Mouse (Mus musculus): Measurements from ENCODE around the gene Kalrn. TPM values are rescaled to one million over a fixed set of nuclear protein-coding genes. Genes with fewer than 3 reads are reported as not detected.

Gene Kalrn
- polyA plus RNA-seq, 1 experiment from 2014 or later: 16.8 TPM

DNA sequence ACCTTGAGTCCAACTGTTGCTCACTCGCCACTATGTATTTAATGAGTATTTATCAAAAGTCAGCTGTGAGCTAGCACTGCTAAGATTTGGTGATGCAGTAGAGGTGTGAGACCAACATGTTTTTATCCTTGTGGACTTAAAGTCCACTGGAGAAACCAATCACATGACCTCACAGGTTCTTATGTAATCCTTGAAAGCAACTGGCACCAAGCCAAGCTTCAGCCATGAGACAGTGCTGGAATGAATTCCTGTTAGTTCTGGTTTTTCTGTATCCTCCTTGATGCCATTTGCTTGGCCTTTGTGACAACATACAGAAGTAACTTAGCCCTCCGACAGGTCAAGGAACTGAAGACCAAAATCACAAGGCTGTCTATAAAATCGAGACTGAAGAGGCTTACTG lies 413.8 kb downstream of the Kalrn start:
- DNase-seq (ENCODE audit: low spot score, missing footprints) (peak; percentile 53), ATAC-seq (ENCODE audit: low FRiP score) (no peak)
- WGBS: 92% methylated on average over 3 of the region's 3 CpGs
- no peak overlapping the region for H3K9ac ChIP-seq (ENCODE audit: low read length)
- no peak overlapping the region for H3K27ac ChIP-seq (ENCODE audit: low read depth, low read length)
- no peak overlapping the region for H3K4me2 ChIP-seq
- no peak overlapping the region for H3K4me3 ChIP-seq (ENCODE audit: low read depth, low read length)
- H3K36me3 ChIP-seq (ENCODE audit: control insufficient read depth, insufficient read depth, low read length): no peaks in the 10 kb centered on the region
- no peaks in the 10 kb centered on the region for H3K9me3 ChIP-seq (ENCODE audit: control insufficient read depth, low read length)
- H3K4me1 ChIP-seq (ENCODE audit: control insufficient read depth, insufficient read depth, low read length): no peaks in the 10 kb centered on the region
- no peaks in the 10 kb centered on the region for H3K27me3 ChIP-seq (ENCODE audit: control insufficient read depth, insufficient read depth, low read length)

DNA sequence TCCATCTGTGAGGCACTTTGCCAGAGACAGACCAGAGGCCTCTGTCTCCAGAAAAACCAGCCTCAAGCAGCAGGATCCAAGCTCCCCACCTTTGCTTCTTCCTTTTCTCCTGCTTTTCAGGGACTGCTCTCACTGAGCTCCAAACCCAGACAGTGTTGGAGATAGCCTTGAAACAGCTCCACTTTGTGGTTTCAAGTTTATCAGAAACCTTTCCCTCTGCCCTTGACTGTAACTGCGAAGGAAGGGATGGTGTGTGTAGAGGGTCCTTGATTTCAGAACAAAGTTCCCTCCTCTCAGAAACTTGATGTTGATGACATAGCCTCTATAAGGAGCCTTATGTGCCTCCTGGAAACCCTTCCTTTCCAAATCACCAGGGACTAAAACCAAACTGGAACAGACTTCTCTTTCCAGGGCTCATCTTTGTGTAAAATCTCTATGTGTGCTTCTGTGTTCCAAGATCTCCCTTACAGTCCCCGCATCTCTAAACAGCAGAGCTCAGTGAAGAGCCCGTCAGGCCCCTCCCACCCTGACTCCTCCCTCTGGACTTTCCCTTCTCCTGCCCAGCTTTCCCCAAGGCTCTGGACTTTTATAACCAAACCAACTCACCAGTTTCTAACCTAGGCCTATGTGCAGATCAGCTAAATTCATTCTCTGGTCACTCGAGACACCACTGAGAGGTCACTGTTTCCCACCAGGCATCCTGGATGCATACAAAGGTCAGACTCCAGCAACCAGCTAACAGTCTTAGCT lies 415.8 kb downstream of the Kalrn start:
- DNase-seq (ENCODE audit: low spot score, missing footprints): peak; percentile 47
- Histone ChIP-seq H3K36me3 (ENCODE audit: control insufficient read depth, insufficient read depth, low read length) (no peaks in the 10 kb centered on the region), H3K9me3 (ENCODE audit: control insufficient read depth, low read length) (no peaks in the 10 kb centered on the region), H3K4me3 (ENCODE audit: low read depth, low read length) (no peak overlapping the region), H3K27ac (ENCODE audit: low read depth, low read length) (no peak overlapping the region), H3K27me3 (ENCODE audit: control insufficient read depth, insufficient read depth, low read length) (no peaks in the 10 kb centered on the region), H3K4me2 (no peak overlapping the region), H3K4me1 (ENCODE audit: control insufficient read depth, insufficient read depth, low read length) (no peaks in the 10 kb centered on the region), H3K9ac (ENCODE audit: low read length) (no peak overlapping the region)
- 71% methylated on average over 4 of the region's 4 CpGs for WGBS
- ATAC-seq (ENCODE audit: low FRiP score): no peak

DNA sequence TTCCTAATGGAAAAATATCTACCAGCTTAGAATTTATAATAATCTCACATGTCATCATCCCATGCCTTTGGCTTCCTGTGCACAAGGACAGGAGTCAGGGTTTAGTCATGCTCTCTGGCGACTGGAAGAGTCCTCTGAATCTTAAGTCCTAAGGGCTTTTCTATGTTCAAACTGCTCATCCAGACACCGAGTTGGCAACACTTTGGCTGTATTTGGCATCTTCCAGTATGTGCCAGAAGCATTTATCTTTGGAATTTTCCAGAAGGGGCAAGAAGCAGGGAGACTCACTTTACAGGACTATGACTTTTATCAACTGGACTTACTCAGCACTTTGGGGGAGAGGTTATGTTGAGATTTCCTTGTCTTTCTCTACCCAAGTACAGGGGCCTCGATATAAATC lies 417.6 kb downstream of the Kalrn start:
- Histone ChIP-seq H3K9ac (ENCODE audit: low read length) (no peak overlapping the region), H3K27ac (ENCODE audit: low read depth, low read length) (no peak overlapping the region), H3K4me1 (ENCODE audit: control insufficient read depth, insufficient read depth, low read length) (no peaks in the 10 kb centered on the region), H3K36me3 (ENCODE audit: control insufficient read depth, insufficient read depth, low read length) (no peaks in the 10 kb centered on the region), H3K27me3 (ENCODE audit: control insufficient read depth, insufficient read depth, low read length) (no peaks in the 10 kb centered on the region), H3K4me3 (ENCODE audit: low read depth, low read length) (no peak overlapping the region), H3K4me2 (no peak overlapping the region), H3K9me3 (ENCODE audit: control insufficient read depth, low read length) (no peaks in the 10 kb centered on the region)
- ATAC-seq (ENCODE audit: low FRiP score) (no peak), DNase-seq (ENCODE audit: low spot score, missing footprints) (no peak)
- WGBS: 81% methylated on average over 3 of the region's 3 CpGs

DNA sequence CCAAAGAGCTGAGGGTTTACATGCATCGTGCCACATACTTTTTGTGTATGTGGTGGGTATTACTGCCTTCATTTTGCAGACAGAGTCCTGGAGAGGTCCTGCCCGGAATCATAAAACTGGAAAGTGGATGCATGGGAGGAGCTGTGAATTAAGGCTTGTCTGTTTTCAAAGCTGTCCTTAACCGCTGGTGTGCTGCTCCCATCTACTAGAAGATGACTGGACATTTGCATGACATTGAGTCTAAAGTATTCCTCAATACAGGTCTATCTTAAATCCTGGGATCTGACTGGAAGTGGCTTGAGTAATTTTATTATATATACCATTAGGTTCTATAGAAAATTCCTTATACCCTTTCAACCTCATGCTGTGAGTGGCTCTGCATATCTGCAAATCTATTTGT lies 418.4 kb downstream of the Kalrn start:
- Histone ChIP-seq H3K36me3 (ENCODE audit: control insufficient read depth, insufficient read depth, low read length) (no peaks in the 10 kb centered on the region), H3K27me3 (ENCODE audit: control insufficient read depth, insufficient read depth, low read length) (no peaks in the 10 kb centered on the region), H3K4me1 (ENCODE audit: control insufficient read depth, insufficient read depth, low read length) (no peaks in the 10 kb centered on the region), H3K4me3 (ENCODE audit: low read depth, low read length) (no peak overlapping the region), H3K27ac (ENCODE audit: low read depth, low read length) (no peak overlapping the region), H3K9ac (ENCODE audit: low read length) (no peak overlapping the region), H3K4me2 (no peak overlapping the region), H3K9me3 (ENCODE audit: control insufficient read depth, low read length) (no peaks in the 10 kb centered on the region)
- WGBS: 90% methylated on average over 3 of the region's 3 CpGs
- no peak for ATAC-seq (ENCODE audit: low FRiP score)
- no peak for DNase-seq (ENCODE audit: low spot score, missing footprints)

DNA sequence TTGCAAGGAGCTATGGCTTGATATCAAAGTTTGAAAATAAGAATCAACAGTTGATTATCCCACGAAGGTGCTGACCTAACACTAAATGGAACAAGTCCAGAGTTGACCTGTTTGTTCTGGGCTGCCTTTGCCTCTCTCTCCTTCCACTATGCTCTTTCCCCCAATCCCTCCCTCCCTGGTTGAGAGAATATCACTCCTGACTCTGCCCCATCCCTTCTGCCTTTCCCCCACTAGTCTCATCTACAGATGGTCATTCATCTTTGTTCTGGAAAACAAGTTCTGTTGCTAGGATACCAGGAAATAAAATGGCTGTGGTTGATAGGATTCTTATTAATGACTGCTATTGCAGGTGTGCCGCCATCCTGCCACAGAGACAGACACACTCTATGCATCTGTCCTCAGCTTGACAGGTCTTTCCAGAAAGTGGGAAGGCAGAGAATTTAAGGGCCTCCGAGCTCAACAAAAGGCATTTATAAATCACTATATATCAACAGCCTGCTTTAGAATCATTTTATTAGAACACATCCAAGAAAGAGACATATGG lies 421.7 kb downstream of the Kalrn start:
- no peaks in the 10 kb centered on the region for H3K4me1 ChIP-seq (ENCODE audit: control insufficient read depth, insufficient read depth, low read length)
- WGBS: 83% methylated on average over 3 of the region's 3 CpGs
- no peaks in the 10 kb centered on the region for H3K36me3 ChIP-seq (ENCODE audit: control insufficient read depth, insufficient read depth, low read length)
- no peaks in the 10 kb centered on the region for H3K9me3 ChIP-seq (ENCODE audit: control insufficient read depth, low read length)
- DNase-seq (ENCODE audit: low spot score, missing footprints) (no peak), ATAC-seq (ENCODE audit: low FRiP score) (no peak)
- no peaks in the 10 kb centered on the region for H3K27me3 ChIP-seq (ENCODE audit: control insufficient read depth, insufficient read depth, low read length)
- no peak overlapping the region for H3K4me3 ChIP-seq (ENCODE audit: low read depth, low read length)
- H3K4me2 ChIP-seq: no peak overlapping the region
- H3K9ac ChIP-seq (ENCODE audit: low read length): no peak overlapping the region
- no peak overlapping the region for H3K27ac ChIP-seq (ENCODE audit: low read depth, low read length)

DNA sequence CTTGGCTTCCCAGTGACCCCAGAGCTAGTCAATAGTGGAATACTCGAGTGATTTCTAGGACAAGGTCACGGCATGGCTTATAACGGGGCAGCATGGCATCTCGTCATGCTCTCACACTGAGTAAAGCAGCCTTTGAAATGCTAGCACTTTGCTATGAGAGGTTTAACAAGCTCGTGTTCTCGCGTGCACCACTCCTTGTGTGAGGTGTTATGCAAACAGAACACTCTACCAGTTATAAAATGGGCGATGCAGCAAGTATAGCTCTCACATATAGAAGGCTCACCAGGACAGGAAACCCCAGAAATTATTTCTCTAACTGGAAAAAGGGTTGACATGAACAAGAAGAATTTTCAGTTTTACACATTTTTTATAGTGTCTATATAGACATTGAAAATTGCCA lies 431.7 kb downstream of the Kalrn start:
- WGBS: 85% methylated on average over 8 of the region's 8 CpGs
- DNase-seq (ENCODE audit: low spot score, missing footprints) (no peak), ATAC-seq (ENCODE audit: low FRiP score) (no peak)
- Histone ChIP-seq H3K27ac (ENCODE audit: low read depth, low read length) (no peak overlapping the region), H3K4me2 (no peak overlapping the region), H3K9ac (ENCODE audit: low read length) (no peak overlapping the region), H3K9me3 (ENCODE audit: control insufficient read depth, low read length) (no peaks in the 10 kb centered on the region), H3K27me3 (ENCODE audit: control insufficient read depth, insufficient read depth, low read length) (no peaks in the 10 kb centered on the region), H3K4me3 (ENCODE audit: low read depth, low read length) (no peak overlapping the region), H3K36me3 (ENCODE audit: control insufficient read depth, insufficient read depth, low read length) (no peaks in the 10 kb centered on the region), H3K4me1 (ENCODE audit: control insufficient read depth, insufficient read depth, low read length) (no peaks in the 10 kb centered on the region)

DNA sequence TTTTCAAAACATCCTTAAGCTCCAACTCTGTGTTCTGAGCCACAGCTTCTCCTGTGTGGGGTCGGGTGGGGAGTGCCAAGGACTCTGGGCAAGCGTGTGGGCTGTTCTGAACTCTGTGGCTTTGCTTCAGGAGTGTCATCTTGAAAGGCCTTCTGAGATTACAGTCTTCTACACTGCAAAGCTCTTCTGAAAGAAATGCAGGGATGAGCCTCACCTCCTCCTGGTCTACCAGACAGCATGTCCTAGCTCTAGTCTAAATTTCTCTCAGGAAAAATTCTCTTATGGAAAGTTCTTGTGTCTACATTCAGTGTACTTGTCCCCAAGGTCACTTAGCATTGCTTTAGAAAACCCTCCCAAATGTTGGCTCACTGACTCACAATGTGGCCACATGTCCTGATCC lies 438.3 kb downstream of the Kalrn start:
- H3K9me3 ChIP-seq (ENCODE audit: control insufficient read depth, low read length): no peaks in the 10 kb centered on the region
- H3K36me3 ChIP-seq (ENCODE audit: control insufficient read depth, insufficient read depth, low read length): no peaks in the 10 kb centered on the region
- H3K9ac ChIP-seq (ENCODE audit: low read length): no peak overlapping the region
- 85% methylated on average over 2 of the region's 2 CpGs for WGBS
- no peak overlapping the region for H3K4me3 ChIP-seq (ENCODE audit: low read depth, low read length)
- H3K4me2 ChIP-seq: no peak overlapping the region
- no peaks in the 10 kb centered on the region for H3K27me3 ChIP-seq (ENCODE audit: control insufficient read depth, insufficient read depth, low read length)
- DNase-seq (ENCODE audit: low spot score, missing footprints) (peak; percentile 54), ATAC-seq (ENCODE audit: low FRiP score) (no peak)
- peaks cover 2% of the 10 kb centered on the region; the same call in 1 of the 2 replicates for H3K4me1 ChIP-seq (ENCODE audit: control insufficient read depth, insufficient read depth, low read length)
- H3K27ac ChIP-seq (ENCODE audit: low read depth, low read length): no peak overlapping the region

DNA sequence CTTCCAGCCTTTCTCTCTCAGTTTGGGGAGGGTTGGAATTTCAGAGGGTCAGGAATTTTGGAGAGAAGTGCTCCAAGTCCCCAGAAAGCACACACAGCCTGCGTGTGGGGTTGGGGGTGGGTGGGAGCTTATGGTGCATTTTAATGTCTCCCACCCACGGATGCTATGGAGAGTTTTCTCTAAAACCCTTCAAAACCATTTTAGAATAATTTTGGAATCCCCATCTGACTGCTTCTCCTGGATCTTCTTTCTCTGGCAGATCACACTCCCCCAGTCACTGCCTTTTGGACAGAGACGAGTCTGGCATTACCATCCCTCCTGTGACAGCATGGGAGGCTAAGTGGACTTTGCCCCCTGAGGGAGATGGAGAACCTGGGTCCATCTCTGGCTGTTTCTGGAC lies 438.7 kb downstream of the Kalrn start:
- Histone ChIP-seq H3K4me1 (ENCODE audit: control insufficient read depth, insufficient read depth, low read length) (peaks cover 2% of the 10 kb centered on the region; the same call in 1 of the 2 replicates), H3K4me2 (no peak overlapping the region), H3K9me3 (ENCODE audit: control insufficient read depth, low read length) (no peaks in the 10 kb centered on the region), H3K36me3 (ENCODE audit: control insufficient read depth, insufficient read depth, low read length) (no peaks in the 10 kb centered on the region), H3K9ac (ENCODE audit: low read length) (no peak overlapping the region), H3K27me3 (ENCODE audit: control insufficient read depth, insufficient read depth, low read length) (no peaks in the 10 kb centered on the region), H3K4me3 (ENCODE audit: low read depth, low read length) (no peak overlapping the region), H3K27ac (ENCODE audit: low read depth, low read length) (no peak overlapping the region)
- 73% methylated on average over 3 of the region's 3 CpGs for WGBS
- DNase-seq (ENCODE audit: low spot score, missing footprints) (no peak), ATAC-seq (ENCODE audit: low FRiP score) (no peak)

DNA sequence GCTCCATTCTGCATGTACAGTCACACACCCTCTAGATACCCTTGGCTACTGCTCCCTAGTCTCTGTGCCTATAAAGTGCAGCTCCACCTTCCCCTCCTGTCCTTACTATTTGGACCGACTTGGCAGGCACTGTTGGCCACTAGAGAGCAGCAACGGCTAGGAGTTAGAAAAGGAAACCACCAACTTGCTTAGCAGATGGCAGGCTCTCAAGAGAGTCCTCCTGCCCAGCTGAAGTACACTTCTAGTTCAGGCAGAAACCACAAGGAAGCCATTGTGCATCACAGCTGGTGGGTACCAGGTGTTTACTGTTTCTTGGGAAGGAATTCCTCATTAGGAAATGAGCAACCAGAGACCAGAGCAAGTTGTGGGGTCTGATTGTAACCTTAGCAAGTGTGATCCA lies 447.7 kb downstream of the Kalrn start:
- H3K4me1 ChIP-seq (ENCODE audit: control insufficient read depth, insufficient read depth, low read length): no peaks in the 10 kb centered on the region
- WGBS: 6% methylated on average over 2 of the region's 2 CpGs
- no peak overlapping the region for H3K4me2 ChIP-seq
- DNase-seq (ENCODE audit: low spot score, missing footprints): peak; percentile 89
- no peak overlapping the region for H3K9ac ChIP-seq (ENCODE audit: low read length)
- H3K27me3 ChIP-seq (ENCODE audit: control insufficient read depth, insufficient read depth, low read length): no peaks in the 10 kb centered on the region
- H3K27ac ChIP-seq (ENCODE audit: low read depth, low read length): no peak overlapping the region
- H3K9me3 ChIP-seq (ENCODE audit: control insufficient read depth, low read length): no peaks in the 10 kb centered on the region
- no peaks in the 10 kb centered on the region for H3K36me3 ChIP-seq (ENCODE audit: control insufficient read depth, insufficient read depth, low read length)
- ATAC-seq (ENCODE audit: low FRiP score): no peak
- H3K4me3 ChIP-seq (ENCODE audit: low read depth, low read length): no peak overlapping the region

All from midbrain, embryonic 11.5 days (tissue).